ENCODE assay signal across 20 mouse cellular contexts in the genomic region with DNA sequence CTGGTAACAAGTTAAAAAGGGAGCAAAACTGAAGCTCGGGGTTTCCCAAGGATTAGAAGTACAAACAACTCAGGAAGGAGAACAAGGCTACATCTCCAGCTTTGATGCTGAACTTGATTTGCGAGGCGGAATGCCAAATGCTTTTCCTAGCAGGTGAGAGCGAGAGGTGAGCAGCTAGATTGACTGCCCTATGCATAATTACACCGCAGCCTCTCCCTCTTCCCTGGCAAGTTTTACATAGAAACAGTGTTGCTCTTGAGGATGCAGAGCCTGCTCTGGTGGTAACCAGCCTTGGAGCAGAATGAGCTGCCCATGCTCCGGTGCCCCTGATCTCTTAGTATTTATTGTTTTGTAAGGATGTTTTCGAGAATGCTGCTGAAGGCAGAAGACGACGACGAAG. TPM values are rescaled to one million over a fixed set of nuclear protein-coding genes. Genes with fewer than 3 reads are reported as not detected.
DNase-seq lines count a peak whose midpoint lies in the region; ATAC-seq lines count a peak whose summit lies in the region.
"Had no signal": no experiment of that assay in that cellular context is flagged by ENCODE, and none has a peak within 500 bp of the region (broad histone marks: within the 10 kb centered on the region; RNA-seq: fewer than 3 reads in every experiment).

No protein-coding gene starts in this region.

- no peaks in the 10 kb centered on the region for H3K9me3 ChIP-seq in forebrain, embryonic 14.5 days (replicated peaks; ENCODE audit: control insufficient read depth, low read length)
- no peaks in the 10 kb centered on the region for H3K9me3 ChIP-seq in forebrain, embryonic 12.5 days
- no peaks in the 10 kb centered on the region for H3K9me3 ChIP-seq in kidney, embryonic 16.5 days (ENCODE audit: low read length)
- H3K9me3 ChIP-seq: hindbrain, embryonic 13.5 days; midbrain, embryonic 15.5 days had no signal

- H3K9ac ChIP-seq in forebrain, embryonic 14.5 days (ENCODE audit: low read length), result no peak overlapping the region
- H3K9ac ChIP-seq in forebrain, embryonic 12.5 days, result no peak overlapping the region
- H3K9ac ChIP-seq in kidney, embryonic 16.5 days (replicated peaks; ENCODE audit: low read length), result no peak overlapping the region
- H3K9ac ChIP-seq: hindbrain, embryonic 13.5 days; midbrain, embryonic 15.5 days had no signal

- H3K4me1 ChIP-seq in forebrain, embryonic 14.5 days (ENCODE audit: control insufficient read depth, insufficient read depth, low read length), result 0 out of 2 replicates have a peak, but pooled peaks cover 2% of the 10 kb centered on the region
- peaks cover 5% of the 10 kb centered on the region; the same call in 1 of the 2 replicates for H3K4me1 ChIP-seq in forebrain, embryonic 12.5 days
- no peaks in the 10 kb centered on the region for H3K4me1 ChIP-seq in kidney, embryonic 16.5 days (ENCODE audit: insufficient read depth, low read length)
- H3K4me1 ChIP-seq: midbrain, embryonic 15.5 days had no signal

- WGBS in forebrain, embryonic 14.5 days, result 36% methylated on average over 10 of the region's 10 CpGs
- 49% methylated on average over 10 of the region's 10 CpGs for WGBS in forebrain, embryonic 12.5 days
- 48% methylated on average over 10 of the region's 10 CpGs for WGBS in kidney, embryonic 16.5 days

- no peak overlapping the region for H3K4me3 ChIP-seq in forebrain, embryonic 14.5 days (ENCODE audit: low read depth, low read length)
- H3K4me3 ChIP-seq in forebrain, embryonic 12.5 days (replicated peaks), result no peak overlapping the region
- H3K4me3 ChIP-seq in kidney, embryonic 16.5 days (ENCODE audit: low read length), result no peak overlapping the region
- H3K4me3 ChIP-seq: hindbrain, embryonic 13.5 days; midbrain, embryonic 15.5 days; myocyte had no signal

- no peak overlapping the region for H3K27ac ChIP-seq in forebrain, embryonic 14.5 days (ENCODE audit: low read depth, low read length)
- H3K27ac ChIP-seq in forebrain, embryonic 12.5 days, result no peak overlapping the region
- no peak overlapping the region for H3K27ac ChIP-seq in kidney, embryonic 16.5 days (ENCODE audit: low read length)
- H3K27ac ChIP-seq: hindbrain, embryonic 13.5 days; midbrain, embryonic 15.5 days had no signal

- peak overlapping the region; percentile 23; the same call in 1 of the 2 replicates for H3K4me2 ChIP-seq in forebrain, embryonic 14.5 days (ENCODE audit: low read length)
- no peak overlapping the region for H3K4me2 ChIP-seq in forebrain, embryonic 12.5 days
- H3K4me2 ChIP-seq in kidney, embryonic 16.5 days (replicated peaks; ENCODE audit: low read depth, low read length), result no peak overlapping the region
- H3K4me2 ChIP-seq: heart, embryonic 11.5 days; hindbrain, embryonic 13.5 days; midbrain, embryonic 15.5 days had no signal

- H3K27me3 ChIP-seq in forebrain, embryonic 14.5 days (replicated peaks; ENCODE audit: control insufficient read depth, insufficient read depth, low read length), result no peaks in the 10 kb centered on the region
- H3K27me3 ChIP-seq in forebrain, embryonic 12.5 days, result no peaks in the 10 kb centered on the region
- no peaks in the 10 kb centered on the region for H3K27me3 ChIP-seq in kidney, embryonic 16.5 days (ENCODE audit: insufficient read depth, low read length)
- H3K27me3 ChIP-seq: hindbrain, embryonic 13.5 days; midbrain, embryonic 15.5 days had no signal

- DNase-seq in forebrain, embryonic 14.5 days (ENCODE audit: low spot score), result no peak
- DNase-seq in kidney, adult 8-10 months, result no peak
- DNase-seq in R1 (ENCODE audit: low read depth, low spot score), result peak; percentile 3
- peak; percentile 4 for DNase-seq in kidney, postnatal 14 days
- DNase-seq in urinary bladder, postnatal 36 days (ENCODE audit: low spot score in 2 of 2), result no peak
- DNase-seq: B cell, adult 2 months; embryo, embryonic 11 days; heart, postnatal 10 days; left cerebral cortex, postnatal 4 days; liver; thymus, adult 18-20 months; thymus, postnatal 4 days had no signal

- H3K36me3 ChIP-seq in forebrain, embryonic 14.5 days (ENCODE audit: control insufficient read depth, insufficient read depth, low read length), result no peaks in the 10 kb centered on the region
- H3K36me3 ChIP-seq in forebrain, embryonic 12.5 days (replicated peaks), result no peaks in the 10 kb centered on the region
- no peaks in the 10 kb centered on the region for H3K36me3 ChIP-seq in kidney, embryonic 16.5 days (ENCODE audit: insufficient read depth, low read length)
- H3K36me3 ChIP-seq: hindbrain, embryonic 13.5 days; midbrain, embryonic 15.5 days had no signal

- 0 out of 2 replicates have a peak, but pooled peaks have one; percentile 40 for ATAC-seq in forebrain, embryonic 14.5 days
- no peak for ATAC-seq in forebrain, embryonic 12.5 days (ENCODE audit: low FRiP score)
- peak; percentile 15; the same call in 1 of the 2 replicates for ATAC-seq in kidney, embryonic 16.5 days (ENCODE audit: low FRiP score, low TSS enrichment)
- ATAC-seq: intestine, embryonic 16.5 days; lung, postnatal 0 days; midbrain, embryonic 15.5 days had no signal

RNA-seq across cellular contexts. Expression of a gene that starts 31.9 kb away (rescaled TPM):
- polyA plus RNA-seq in forebrain, embryonic 14.5 days (2014; fragmentation: Nextera tagmentation; extraction: Ambion mirVana), result 12.6 and 13.7 TPM in 2 replicates
- 19.4 and 22.6 TPM in 2 replicates for polyA plus RNA-seq in forebrain, embryonic 12.5 days (2016; fragmentation: Nextera tagmentation; extraction: Ambion mirVana)
- 30.1 and 30.8 TPM in 2 replicates for polyA plus RNA-seq in kidney, embryonic 16.5 days (2015; fragmentation: Nextera tagmentation; extraction: Ambion mirVana)

Comparison
In these comparisons a context has a peak if more than half of its experiments do, and no peak if none do; other contexts are left out.
1. DNase-seq: peak in R1 (single experiment) and kidney, postnatal 14 days (single experiment); none in forebrain, embryonic 14.5 days (single experiment), kidney, adult 8-10 months (0 of 2) and urinary bladder, postnatal 36 days (0 of 2).